Mouse (Mus musculus): ENCODE results near the gene Glt28d2.

Gene Glt28d2

DNA sequence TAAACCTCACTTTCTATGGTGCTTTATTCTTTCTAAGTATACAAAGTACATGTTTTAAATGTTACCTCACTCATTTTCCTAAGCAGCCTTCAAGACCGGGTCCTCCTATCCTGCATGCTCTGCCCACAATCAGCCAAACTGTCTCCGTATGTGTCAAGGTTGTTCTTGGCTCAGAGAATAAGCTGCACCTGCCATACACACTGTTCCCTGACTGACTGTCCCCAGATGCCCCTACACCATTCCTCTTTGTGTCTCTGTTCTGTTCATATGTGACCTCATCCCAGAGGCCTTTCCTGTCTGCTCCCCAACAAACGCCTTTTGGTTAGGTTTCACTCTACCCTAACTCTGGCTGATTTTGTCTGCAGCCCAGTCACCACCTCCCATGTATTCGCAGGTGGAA lies 60.0 kb downstream of the Glt28d2 start:
- no peak for DNase-seq (ENCODE audit: low read depth, low spot score)

DNA sequence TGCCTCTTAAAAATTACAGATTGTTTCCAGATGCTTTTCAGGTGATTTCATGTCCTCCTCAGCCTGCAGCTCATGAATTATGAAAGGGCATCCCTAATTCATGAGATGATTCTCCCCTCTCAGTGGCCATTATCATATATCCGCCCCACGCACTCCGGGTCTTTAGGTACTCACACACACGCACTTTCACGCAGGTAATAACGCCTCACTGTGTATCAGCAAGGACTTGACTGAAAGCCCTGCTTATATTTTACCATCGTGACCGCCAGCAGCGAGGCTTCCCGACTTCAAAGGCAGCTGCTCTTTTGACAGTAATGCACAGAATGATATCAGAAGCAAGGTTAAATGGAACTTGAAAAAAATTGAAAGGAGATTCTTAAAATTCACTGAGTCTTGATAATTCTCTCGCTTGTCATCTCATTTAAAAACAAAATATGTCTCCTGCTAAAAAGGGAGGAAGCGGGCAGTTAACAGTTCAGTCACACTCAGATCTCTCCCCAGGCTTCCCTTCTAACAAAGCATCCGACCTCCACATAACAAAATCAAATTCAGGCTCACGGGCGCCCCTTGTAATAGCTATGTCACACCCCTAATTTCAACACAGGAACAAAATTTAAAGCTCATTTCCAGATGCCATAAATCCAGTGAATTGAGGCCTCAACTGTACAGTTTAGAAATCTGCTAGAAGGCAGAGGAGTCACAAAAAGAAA lies 66.3 kb downstream of the Glt28d2 start:
- DNase-seq (ENCODE audit: low read depth, low spot score), result no peak
